Mouse (Mus musculus) hindbrain, embryonic 11.5 days (tissue): Measurements from ENCODE around the gene Lias. TPM values are rescaled to one million over a fixed set of nuclear protein-coding genes. Genes with fewer than 3 reads are reported as not detected.
A peak's percentile ranks its signal among the peaks of the same experiment; 100 is the strongest.

ENCODE experiments used
- ATAC-seq: fragments of 200-750 bp; cut with Nextera tagmentation; 2 replicates; pipeline ENCODE4 v1.8.0; 2017; ENCODE audit warnings: mild to moderate bottlenecking, moderate TSS enrichment, moderate library complexity; ENCODE audit not compliant: low FRiP score
- DNase-seq: peaks from one replicate; pipeline ENCODE4 v3.0.0-alpha.2; 2015; ENCODE audit warnings: low spot score
- H3K27ac ChIP-seq: fragments of 300-500 bp; sonication (generic); 2 replicates; pipeline ENCODE4 v1.5.1; 2014; ENCODE audit warnings: mild to moderate bottlenecking, low read depth, low read length
- H3K27me3 ChIP-seq: fragments of 300-500 bp; sonication (generic); 2 replicates; pipeline ENCODE4 v1.6.1; 2014; ENCODE audit warnings: mild to moderate bottlenecking, low read length, moderate library complexity, mixed read lengths; ENCODE audit not compliant: control insufficient read depth, insufficient read depth
- H3K36me3 ChIP-seq: fragments of 300-500 bp; sonication (generic); 2 replicates; pipeline ENCODE4 v1.6.1; 2014; ENCODE audit warnings: mild to moderate bottlenecking, low read length, moderate library complexity, mixed read lengths; ENCODE audit not compliant: control insufficient read depth, insufficient read depth
- H3K4me1 ChIP-seq: fragments of 300-500 bp; sonication (generic); replicated peaks from 2 replicates; pipeline ENCODE4 v1.6.1; 2014; ENCODE audit warnings: low read length, mixed read lengths; ENCODE audit not compliant: control insufficient read depth, insufficient read depth
- H3K4me2 ChIP-seq: fragments of 300-500 bp; sonication (generic); replicated peaks from 2 replicates; pipeline ENCODE4 v1.6.1; 2014; ENCODE audit warnings: mild to moderate bottlenecking, low read depth, low read length
- H3K4me3 ChIP-seq: fragments of 300-500 bp; sonication (generic); 2 replicates; pipeline ENCODE4 v1.5.1; 2014; ENCODE audit warnings: low read depth, low read length
- H3K9ac ChIP-seq: fragments of 300-500 bp; sonication (generic); 2 replicates; pipeline ENCODE4 v1.6.1; 2014; ENCODE audit warnings: low read depth, low read length
- H3K9me3 ChIP-seq: fragments of 300-500 bp; sonication (generic); 2 replicates; pipeline ENCODE4 v1.6.1; 2016; ENCODE audit warnings: low read length; ENCODE audit not compliant: control insufficient read depth
- WGBS: fragments of 180-500 bp; shearing (Covaris S2); extraction: QIAGEN DNeasy Blood & Tissue Kit; methylation state at CpG from one replicate; pipeline ENCODE4 v1.1.7; 2014; 5-methylcytosine and 5-hydroxymethylcytosine counted together
- polyA plus RNA-seq: library from polyadenylated mRNA; unstranded; fragments of >200 nt; fragmentation: Nextera tagmentation; extraction: Ambion mirVana; gene quantifications from 2 replicates; pipeline ENCODE4 v1.2.1, GENCODE M21; 2014

Gene Lias
- 64.7 and 66.5 TPM in 2 replicates for polyA plus RNA-seq

DNA sequence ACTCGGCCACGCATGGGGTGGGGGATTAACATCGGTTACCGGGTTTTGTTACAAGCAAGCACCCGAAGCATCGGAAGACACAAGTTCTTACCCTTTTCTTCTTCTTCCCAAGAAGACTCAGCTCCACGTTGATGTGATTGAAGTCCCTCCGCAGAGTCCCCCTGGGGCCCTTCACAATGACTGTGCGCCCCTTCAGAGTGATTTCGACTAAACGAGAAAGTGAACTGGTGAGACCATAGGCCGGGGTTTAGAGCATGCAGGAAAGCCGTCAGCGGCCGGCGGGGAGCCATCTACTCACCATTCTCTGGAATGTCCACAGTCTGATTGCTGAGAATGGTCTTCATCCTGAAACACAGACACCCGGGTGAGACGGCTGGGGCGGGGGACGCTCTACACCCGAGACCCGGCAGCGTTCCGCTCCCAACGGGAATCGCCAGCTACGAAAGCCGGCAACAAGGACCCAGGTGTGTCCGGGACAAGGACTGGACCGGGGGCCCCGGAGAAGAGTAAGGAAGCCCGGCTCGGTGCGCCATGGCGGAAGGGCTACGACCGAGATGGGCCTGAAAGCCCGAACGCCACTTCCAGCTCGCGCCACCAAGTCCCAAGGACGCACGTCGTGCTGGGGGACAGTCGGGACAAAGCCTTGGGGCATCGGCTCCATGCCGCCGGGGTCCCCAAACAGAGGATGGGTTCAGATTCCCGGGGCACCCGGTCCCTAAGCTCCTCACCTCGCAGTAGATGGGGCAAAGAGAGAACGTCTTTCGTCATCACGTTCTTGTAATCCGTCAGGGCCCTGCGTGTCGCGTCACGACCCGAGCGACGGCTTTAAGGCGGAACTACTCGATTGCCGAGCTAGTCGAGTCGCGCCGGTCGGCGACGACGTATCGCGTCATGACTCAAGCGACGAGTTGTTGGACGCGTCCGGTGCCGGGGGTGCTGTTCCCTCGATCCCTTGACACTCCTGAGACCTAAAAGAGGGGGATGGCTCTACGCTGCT, at the start of gene Lias, which contains the start of gene Rpl9:
Gene Lias, plus strand, starts transcription at position 850 of the 997 bp plus-strand sequence.
Gene Rpl9, minus strand, starts transcription at position 797 of the 997 bp plus-strand sequence.
- Histone ChIP-seq H3K9ac (peak within 1 kb of the TSS; percentile 99), H3K4me3 (peak within 1 kb of the TSS; percentile 97), H3K36me3 (peaks cover 8% of the 10 kb centered on the region; the same call in 1 of the 2 replicates), H3K9me3 (no peaks in the 10 kb centered on the region), H3K27me3 (no peaks in the 10 kb centered on the region), H3K4me2 (peak within 1 kb of the TSS; percentile 76), H3K27ac (peak within 1 kb of the TSS; percentile 89), H3K4me1 (0 out of 2 replicates have a peak, but pooled peaks cover 4% of the 10 kb centered on the region)
- under 1% methylated on average over 83 of the region's 83 CpGs for WGBS
- DNase-seq (peak; percentile 98), ATAC-seq (peak; percentile 98)

DNA sequence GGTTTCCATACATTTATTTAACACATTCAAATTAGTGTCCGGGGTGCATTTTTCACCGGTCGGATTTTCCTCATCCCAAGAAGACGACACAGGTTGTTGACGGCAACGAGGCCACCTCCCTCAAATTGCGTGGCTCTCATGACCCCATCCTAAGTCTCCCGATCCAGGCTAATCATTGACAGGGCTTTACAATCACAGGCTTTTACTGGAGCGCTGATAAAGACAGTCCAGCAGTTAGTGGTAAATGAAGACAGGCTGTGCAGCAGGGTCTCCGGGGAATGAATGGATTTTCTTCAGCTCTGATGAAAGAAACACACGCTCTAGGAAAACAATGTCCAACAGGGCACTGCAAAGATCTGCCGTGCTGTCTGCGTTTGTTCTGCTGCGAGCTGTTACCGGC, 43.1 kb upstream of the Lias start, which contains the start of gene Klb:
Gene Klb, plus strand, starts transcription at position 147 of the 400 bp plus-strand sequence.
- 0 out of 2 replicates have a peak within 1 kb of the TSS, but pooled peaks have one; percentile 1 for H3K9ac ChIP-seq
- H3K27me3 ChIP-seq = no peaks in the 10 kb centered on the region
- DNase-seq (peak; percentile 22), ATAC-seq (no peak)
- WGBS = 24% methylated on average over 15 of the region's 15 CpGs
- no peaks in the 10 kb centered on the region for H3K36me3 ChIP-seq
- H3K27ac ChIP-seq = no peak within 1 kb of the TSS
- no peaks in the 10 kb centered on the region for H3K9me3 ChIP-seq
- no peaks in the 10 kb centered on the region for H3K4me1 ChIP-seq
- H3K4me3 ChIP-seq = no peak within 1 kb of the TSS
- peak within 1 kb of the TSS; percentile 19; the same call in 1 of the 2 replicates for H3K4me2 ChIP-seq

DNA sequence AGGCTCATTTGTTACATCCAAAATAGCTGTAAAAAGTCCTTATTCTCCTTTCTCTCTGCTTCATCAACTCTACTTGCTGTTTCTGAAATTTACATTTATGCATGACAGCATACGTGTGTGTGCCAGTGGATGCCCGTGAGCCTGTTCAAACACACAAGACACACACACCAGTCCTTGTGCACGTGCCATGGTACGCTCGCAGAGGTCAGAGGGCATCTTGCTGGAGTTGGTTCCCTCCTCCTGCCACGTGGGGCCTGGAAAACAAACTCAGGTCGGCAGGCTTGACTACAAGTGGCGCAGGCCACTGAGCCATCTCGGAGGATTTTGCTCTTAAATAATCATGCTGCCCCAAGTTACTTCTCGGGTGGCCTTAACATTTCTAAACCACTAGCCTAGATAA, 40.8 kb upstream of the Lias start:
- Histone ChIP-seq H3K4me2 (no peak overlapping the region), H3K4me3 (no peak overlapping the region), H3K9me3 (no peaks in the 10 kb centered on the region), H3K9ac (no peak overlapping the region), H3K4me1 (no peaks in the 10 kb centered on the region), H3K27me3 (no peaks in the 10 kb centered on the region), H3K27ac (no peak overlapping the region), H3K36me3 (no peaks in the 10 kb centered on the region)
- no peak for ATAC-seq
- 64% methylated on average over 10 of the region's 10 CpGs for WGBS
- DNase-seq = no peak

DNA sequence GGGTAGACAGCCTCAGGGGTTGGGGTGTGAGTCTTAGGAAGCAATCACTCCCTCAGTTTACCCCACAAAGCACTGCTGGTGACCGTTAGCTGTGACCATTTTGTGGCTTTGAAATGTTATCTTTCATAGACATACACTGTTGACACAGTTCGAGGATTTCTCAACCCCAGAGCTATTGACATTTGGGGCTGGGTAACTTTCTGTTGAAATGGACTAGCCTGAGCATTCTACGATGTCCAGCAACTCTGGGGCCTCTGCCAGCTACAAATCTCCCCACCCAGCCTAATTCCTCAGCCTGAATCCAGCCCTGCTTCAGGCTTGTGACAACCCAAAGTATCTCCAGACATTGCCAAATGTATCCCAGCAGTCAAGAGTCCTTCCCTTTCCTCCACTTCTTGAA, 37.2 kb upstream of the Lias start:
- Histone ChIP-seq H3K27ac (no peak overlapping the region), H3K36me3 (no peaks in the 10 kb centered on the region), H3K4me3 (no peak overlapping the region), H3K27me3 (no peaks in the 10 kb centered on the region), H3K9me3 (no peaks in the 10 kb centered on the region), H3K4me2 (no peak overlapping the region), H3K9ac (no peak overlapping the region), H3K4me1 (no peaks in the 10 kb centered on the region)
- DNase-seq (no peak), ATAC-seq (no peak)
- 96% methylated on average over 3 of the region's 3 CpGs for WGBS

DNA sequence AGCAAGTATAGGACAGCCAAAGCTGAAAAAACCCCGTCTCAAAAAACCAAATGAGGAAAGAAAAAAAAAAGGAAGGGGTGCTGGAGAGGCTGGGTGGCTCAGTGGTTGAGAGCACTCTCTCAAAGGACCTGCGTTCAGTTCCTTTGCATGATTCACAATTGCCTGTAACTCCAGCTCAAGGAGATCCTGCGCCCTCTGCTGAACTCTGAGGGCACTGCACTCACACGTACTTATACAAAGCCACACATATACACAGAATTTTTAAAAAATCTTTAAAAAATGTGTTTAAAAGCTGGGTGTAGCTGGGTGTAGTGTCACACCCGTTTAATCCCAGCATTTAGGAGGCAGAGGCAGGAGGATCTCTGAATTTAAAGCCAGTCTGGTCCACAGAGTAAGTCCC, 36.3 kb upstream of the Lias start:
- 75% methylated on average over 5 of the region's 5 CpGs for WGBS
- DNase-seq = no peak
- Histone ChIP-seq H3K4me1 (no peaks in the 10 kb centered on the region), H3K9ac (no peak overlapping the region), H3K27ac (no peak overlapping the region), H3K4me3 (no peak overlapping the region), H3K27me3 (no peaks in the 10 kb centered on the region), H3K9me3 (no peaks in the 10 kb centered on the region), H3K4me2 (no peak overlapping the region), H3K36me3 (no peaks in the 10 kb centered on the region)
- ATAC-seq = no peak

DNA sequence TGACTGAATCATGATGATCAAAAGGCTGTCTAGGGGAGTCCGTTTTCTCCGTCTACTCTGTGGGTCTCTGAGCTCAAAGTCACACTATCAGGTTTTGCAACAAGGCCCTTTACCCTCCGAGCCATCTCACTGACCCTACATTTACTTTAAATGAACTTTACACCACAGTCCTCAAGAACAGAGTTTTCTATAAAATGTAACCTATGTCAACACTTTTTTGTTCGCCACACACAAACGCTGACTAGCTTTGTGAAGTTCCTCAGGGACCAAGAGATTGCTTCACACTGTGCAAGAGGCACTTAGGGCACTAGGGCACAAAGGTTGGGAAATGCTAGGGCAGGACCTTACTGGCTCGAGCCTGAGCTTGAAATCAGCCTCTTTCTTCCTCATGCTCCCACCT, 34.4 kb upstream of the Lias start:
- H3K4me3 ChIP-seq = no peak overlapping the region
- H3K9ac ChIP-seq = no peak overlapping the region
- H3K36me3 ChIP-seq = no peaks in the 10 kb centered on the region
- no peaks in the 10 kb centered on the region for H3K27me3 ChIP-seq
- no peak overlapping the region for H3K4me2 ChIP-seq
- no peaks in the 10 kb centered on the region for H3K4me1 ChIP-seq
- H3K9me3 ChIP-seq = no peaks in the 10 kb centered on the region
- ATAC-seq = no peak
- 80% methylated on average over 6 of the region's 6 CpGs for WGBS
- no peak overlapping the region for H3K27ac ChIP-seq
- no peak for DNase-seq

DNA sequence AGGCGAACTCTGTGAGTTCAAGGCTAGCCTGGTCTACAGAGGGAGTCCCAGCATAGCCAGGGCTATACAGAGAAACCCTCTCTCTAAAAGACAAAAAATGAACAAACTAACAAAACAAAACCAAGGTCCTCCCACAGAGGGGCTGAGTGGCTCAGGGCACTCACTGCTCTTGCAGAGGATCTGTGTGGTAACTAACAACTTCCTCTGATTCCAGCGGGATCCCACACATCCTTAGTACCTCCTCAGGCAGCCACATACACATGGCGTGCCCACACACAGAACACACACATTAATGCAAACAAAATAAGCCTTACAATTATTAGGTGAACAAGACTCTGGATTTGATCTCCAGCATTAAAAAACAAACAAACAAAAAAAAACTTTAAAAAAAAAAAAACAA, 33.5 kb upstream of the Lias start:
- WGBS = 91% methylated on average over 3 of the region's 3 CpGs
- Histone ChIP-seq H3K36me3 (no peaks in the 10 kb centered on the region), H3K4me3 (no peak overlapping the region), H3K27ac (no peak overlapping the region), H3K9ac (no peak overlapping the region), H3K9me3 (no peaks in the 10 kb centered on the region), H3K4me2 (no peak overlapping the region), H3K4me1 (no peaks in the 10 kb centered on the region), H3K27me3 (no peaks in the 10 kb centered on the region)
- DNase-seq = no peak
- ATAC-seq = no peak

DNA sequence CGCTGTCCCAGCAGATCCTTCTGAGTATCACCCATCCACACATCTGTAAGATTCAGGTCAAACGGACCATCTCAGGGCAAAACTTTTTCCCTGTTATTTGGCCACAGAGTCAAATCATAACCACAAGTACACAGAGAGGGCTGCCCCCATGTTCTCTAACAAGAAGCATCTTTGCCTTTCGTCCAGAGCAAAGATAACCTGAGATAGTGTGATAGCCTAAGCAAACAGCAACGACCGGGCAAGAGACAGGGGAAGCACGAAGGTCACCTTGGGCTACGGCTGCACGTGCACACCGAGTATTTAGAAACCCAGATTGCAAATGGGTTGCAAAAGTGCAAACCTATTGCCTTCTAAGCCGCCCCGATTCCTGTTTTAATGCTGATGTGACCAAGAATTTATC, 23.5 kb upstream of the Lias start:
- ATAC-seq (no peak), DNase-seq (no peak)
- no peak overlapping the region for H3K9ac ChIP-seq
- WGBS = 92% methylated on average over 11 of the region's 11 CpGs
- H3K27me3 ChIP-seq = no peaks in the 10 kb centered on the region
- H3K4me1 ChIP-seq = no peaks in the 10 kb centered on the region
- no peaks in the 10 kb centered on the region for H3K36me3 ChIP-seq
- H3K4me3 ChIP-seq = no peak overlapping the region
- no peak overlapping the region for H3K4me2 ChIP-seq
- H3K9me3 ChIP-seq = no peaks in the 10 kb centered on the region
- H3K27ac ChIP-seq = no peak overlapping the region
